Mouse (Mus musculus): ENCODE data around the gene Chrd.
A peak's percentile ranks its signal among the peaks of the same experiment; 100 is the strongest.

Gene Chrd

DNA sequence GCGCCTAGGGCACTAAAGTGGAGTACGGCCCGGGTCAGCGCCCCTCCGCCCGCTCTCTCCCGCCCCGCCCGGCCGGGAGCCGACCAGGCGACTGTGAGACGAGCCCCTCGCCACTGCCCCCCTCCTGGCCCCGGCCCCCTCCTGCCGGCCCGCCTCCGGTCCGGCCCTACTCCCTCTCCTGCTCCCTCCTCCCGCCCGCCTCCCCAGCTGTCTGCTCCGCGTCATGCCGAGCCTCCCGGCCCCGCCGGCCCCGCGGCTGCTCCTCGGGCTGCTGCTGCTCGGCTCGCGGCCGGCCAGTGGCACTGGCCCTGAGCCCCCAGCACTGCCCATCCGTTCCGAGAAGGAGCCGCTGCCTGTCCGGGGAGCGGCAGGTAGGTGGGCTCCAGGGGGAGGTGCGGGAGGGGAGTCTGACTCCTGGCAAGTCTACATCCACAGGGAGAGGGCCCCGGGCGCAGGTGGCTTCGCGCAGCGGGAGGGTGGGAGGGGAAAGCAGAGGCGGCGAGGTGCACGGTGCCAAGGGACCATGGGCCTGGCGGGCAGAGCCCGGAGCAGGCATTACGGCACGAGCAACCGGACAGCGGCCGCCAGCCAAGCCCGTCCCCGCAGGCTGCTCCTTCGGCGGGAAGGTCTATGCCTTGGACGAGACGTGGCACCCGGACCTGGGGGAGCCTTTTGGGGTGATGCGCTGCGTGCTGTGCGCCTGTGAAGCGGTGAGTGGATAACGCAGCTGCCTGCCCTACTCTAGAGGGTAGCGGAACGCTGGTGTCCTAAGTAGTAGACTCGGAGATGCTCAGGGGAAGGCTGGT lies at the start of gene Chrd:
Gene Chrd, plus strand, starts transcription at position 203 of the 806 bp plus-strand sequence.
- peaks cover 2% of the 10 kb centered on the region for H3K27me3 ChIP-seq (ENCODE audit: control insufficient read depth, insufficient read depth, low read length, poor library complexity, severe bottlenecking)
- no peak for DNase-seq (ENCODE audit: low read depth, low spot score)
- H3K36me3 ChIP-seq (ENCODE audit: control insufficient read depth, insufficient read depth, low read length, poor library complexity, severe bottlenecking) = no peaks in the 10 kb centered on the region

DNA sequence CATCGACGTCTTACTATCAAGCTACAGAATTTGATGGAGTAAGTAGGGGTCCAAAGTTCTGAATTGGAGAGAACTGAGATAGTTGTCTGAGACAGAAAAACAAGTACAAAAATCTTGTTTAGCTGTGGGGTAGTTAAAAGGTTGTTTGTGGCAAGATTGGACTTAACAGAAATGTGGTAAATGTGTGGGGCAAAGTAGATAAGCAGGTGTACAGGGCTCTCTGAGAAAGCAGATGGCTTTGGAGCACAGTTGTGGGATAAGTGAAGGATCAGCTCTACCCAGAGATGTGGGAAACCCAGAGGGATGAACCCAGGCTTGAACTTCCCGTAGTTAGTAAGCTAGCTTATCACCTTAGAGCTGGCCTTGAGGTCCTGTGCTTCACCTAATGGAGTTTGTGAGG lies 42.2 kb upstream of the Chrd start:
- peaks cover 21% of the 10 kb centered on the region for H3K36me3 ChIP-seq (ENCODE audit: control insufficient read depth, insufficient read depth, low read length, poor library complexity, severe bottlenecking)
- H3K27me3 ChIP-seq (ENCODE audit: control insufficient read depth, insufficient read depth, low read length, poor library complexity, severe bottlenecking) = no peaks in the 10 kb centered on the region
- DNase-seq (ENCODE audit: low read depth, low spot score) = no peak

DNA sequence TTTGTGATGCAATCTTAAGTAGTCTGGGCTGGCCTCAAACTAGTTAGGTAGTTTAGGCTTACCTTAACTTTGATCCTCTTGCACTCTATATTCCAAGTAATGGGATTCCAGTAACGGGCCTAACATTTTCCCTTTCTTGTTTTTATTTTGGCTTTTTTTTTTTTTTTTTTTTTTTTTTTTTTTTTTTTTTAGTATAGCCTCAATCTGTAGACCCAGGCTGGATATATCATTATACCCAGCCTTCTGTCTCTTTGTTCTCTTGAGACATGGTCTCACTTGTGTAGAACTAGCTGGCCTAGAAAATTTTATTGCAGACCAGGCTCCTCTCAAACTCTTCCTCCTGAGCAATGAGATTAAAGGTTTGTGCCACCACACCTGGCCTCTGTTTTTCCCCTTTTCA lies 41.3 kb upstream of the Chrd start:
- H3K36me3 ChIP-seq (ENCODE audit: control insufficient read depth, insufficient read depth, low read length, poor library complexity, severe bottlenecking) = peaks cover 19% of the 10 kb centered on the region
- H3K27me3 ChIP-seq (ENCODE audit: control insufficient read depth, insufficient read depth, low read length, poor library complexity, severe bottlenecking) = no peaks in the 10 kb centered on the region
- no peak for DNase-seq (ENCODE audit: low read depth, low spot score)

DNA sequence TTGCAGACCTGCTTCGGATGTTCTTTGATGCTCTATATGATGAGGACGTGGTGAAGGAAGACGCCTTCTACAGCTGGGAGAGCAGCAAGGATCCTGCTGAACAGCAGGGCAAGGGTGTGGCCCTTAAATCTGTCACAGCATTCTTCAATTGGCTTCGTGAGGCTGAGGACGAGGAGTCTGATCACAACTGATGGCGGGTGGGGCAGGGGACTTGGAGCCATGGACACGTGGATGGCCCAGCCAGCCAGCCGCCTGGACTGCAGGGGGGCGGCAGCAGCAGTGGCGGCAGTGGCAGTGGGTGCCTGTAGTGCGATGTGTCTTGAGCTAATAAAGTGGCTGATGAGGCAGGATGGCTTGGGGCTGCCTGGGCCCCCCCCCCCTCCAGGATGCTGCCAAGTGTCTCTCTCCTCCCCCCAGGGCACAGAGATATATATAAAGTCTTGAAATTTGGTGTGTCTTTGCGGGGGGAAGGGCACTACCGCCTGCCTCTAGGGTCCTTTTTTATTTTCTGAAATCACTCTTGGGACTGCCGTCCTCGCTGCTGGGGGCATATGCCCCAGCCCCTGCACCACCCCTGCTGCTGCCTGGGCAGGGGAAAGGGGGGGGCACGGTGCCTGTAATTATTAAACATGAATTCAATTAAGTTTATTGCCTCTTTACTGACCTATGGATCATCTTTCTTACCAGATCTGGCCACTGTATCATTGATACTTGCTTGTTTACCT lies 40.5 kb upstream of the Chrd start:
- no peak for DNase-seq (ENCODE audit: low read depth, low spot score)
- Histone ChIP-seq H3K27me3 (ENCODE audit: control insufficient read depth, insufficient read depth, low read length, poor library complexity, severe bottlenecking) (no peaks in the 10 kb centered on the region; the same call in 1 of the 2 replicates), H3K36me3 (ENCODE audit: control insufficient read depth, insufficient read depth, low read length, poor library complexity, severe bottlenecking) (peaks cover 12% of the 10 kb centered on the region; the same call in 1 of the 2 replicates)

DNA sequence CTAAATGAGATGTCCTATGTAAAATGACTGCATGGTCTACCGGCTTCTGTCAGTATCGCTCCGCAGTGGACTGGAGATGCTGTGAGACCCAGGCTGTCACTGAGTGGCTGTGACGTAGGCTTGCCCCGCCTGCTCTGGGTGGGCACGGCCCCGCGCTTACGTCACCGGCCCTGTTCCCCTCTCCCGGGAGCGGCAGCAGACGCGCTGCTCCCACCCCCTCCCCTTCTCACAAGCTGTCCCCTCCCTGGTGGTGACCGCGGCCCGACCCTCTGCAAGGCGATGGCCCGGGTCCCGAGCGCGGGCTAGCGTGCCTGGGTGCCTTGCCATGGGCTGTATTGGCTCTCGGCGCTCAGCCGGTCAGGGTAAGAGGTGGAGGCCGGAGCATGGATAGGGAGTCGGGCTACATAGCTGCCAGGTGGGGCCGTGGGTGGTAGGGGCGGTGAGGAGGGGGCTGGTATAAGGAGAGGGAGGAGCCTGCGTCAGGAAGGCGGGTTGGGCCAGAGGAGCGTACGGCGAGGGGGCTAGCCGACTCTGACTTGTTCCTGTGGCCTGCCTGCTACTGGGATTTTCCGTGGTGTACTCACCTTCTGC lies 39.7 kb upstream of the Chrd start, which contains the start of gene Fam131a:
Gene Fam131a, plus strand, starts transcription at position 131 of the 591 bp plus-strand sequence.
- peaks cover 10% of the 10 kb centered on the region; the same call in 1 of the 2 replicates for H3K36me3 ChIP-seq (ENCODE audit: control insufficient read depth, insufficient read depth, low read length, poor library complexity, severe bottlenecking)
- H3K27me3 ChIP-seq (ENCODE audit: control insufficient read depth, insufficient read depth, low read length, poor library complexity, severe bottlenecking) = no peaks in the 10 kb centered on the region; the same call in 1 of the 2 replicates
- peak; percentile 71 for DNase-seq (ENCODE audit: low read depth, low spot score)

DNA sequence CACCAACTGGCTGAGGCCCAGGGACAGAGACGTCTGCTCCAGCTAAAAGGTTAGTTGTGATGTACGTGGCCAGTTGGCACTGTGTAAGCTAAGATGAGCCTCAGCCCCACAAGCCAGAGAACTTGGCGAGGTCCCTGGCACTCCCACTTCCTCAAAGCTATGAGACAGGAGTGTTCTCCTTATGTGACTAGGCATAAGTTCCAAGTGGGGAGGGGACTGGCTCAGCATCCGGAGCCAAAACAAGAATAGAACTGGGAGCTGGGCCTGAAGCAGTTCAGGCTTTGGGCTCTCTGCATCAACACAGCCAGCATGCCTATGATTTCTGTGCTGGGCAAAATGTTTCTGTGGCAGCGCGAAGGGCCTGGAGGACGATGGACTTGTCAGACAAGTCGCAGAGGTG lies 38.1 kb upstream of the Chrd start:
- Histone ChIP-seq H3K36me3 (ENCODE audit: control insufficient read depth, insufficient read depth, low read length, poor library complexity, severe bottlenecking) (peaks cover 3% of the 10 kb centered on the region; the same call in 1 of the 2 replicates), H3K27me3 (ENCODE audit: control insufficient read depth, insufficient read depth, low read length, poor library complexity, severe bottlenecking) (no peaks in the 10 kb centered on the region; the same call in 1 of the 2 replicates)
- no peak for DNase-seq (ENCODE audit: low read depth, low spot score)

DNA sequence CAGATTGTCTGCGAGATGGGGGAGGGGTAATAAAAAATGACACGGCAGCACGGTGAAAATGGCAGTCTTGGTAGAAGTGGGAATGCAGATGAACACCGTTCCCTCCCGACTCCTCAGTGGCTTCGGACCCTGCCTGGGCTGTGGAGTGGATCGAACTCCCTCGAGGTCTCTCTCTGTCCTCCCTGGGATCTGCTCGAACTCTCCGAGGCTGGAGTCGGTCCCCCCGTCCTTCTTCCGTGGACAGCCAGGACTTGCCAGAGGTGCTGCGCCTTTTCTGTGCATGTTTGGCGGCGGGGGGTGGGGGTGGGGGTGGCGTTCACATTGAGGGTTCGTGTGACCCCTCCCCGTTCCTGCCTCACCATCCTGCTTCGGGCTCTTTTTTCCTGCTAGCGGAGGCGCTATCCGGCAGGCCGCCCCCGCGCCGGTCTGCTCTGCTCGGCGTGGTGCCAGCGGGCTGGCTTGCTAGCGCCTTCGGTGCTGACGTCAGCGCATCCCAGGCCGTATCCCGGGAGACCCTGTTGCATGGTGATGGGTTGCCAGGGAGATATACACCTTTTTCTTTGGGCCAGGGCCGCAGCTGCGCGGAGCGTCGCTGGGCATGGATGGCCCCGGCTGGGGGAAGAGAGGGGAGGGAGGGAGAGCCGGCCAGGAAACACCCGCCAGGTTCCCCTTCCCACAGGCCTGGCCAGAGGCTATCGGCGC lies 37.2 kb upstream of the Chrd start:
- Histone ChIP-seq H3K36me3 (ENCODE audit: control insufficient read depth, insufficient read depth, low read length, poor library complexity, severe bottlenecking) (no peaks in the 10 kb centered on the region), H3K27me3 (ENCODE audit: control insufficient read depth, insufficient read depth, low read length, poor library complexity, severe bottlenecking) (no peaks in the 10 kb centered on the region; the same call in 1 of the 2 replicates)
- peak; percentile 20 for DNase-seq (ENCODE audit: low read depth, low spot score)

DNA sequence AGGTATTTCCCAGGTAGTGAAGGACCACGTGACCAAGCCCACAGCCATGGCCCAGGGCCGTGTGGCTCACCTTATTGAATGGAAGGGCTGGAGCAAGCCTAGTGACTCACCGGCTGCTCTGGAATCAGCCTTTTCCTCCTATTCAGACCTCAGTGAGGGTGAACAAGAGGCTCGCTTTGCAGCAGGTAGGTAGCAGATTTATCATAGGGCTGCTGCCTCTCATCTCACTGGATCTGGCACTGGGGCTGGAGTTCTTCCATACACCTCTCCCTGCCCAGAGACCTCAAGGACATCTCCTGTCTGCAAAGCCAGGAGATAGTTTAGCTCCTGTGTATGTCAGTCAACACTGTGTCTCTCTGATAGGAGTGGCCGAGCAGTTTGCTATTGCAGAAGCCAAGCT lies 33.7 kb upstream of the Chrd start:
- H3K36me3 ChIP-seq (ENCODE audit: control insufficient read depth, insufficient read depth, low read length, poor library complexity, severe bottlenecking) = no peaks in the 10 kb centered on the region
- no peak for DNase-seq (ENCODE audit: low read depth, low spot score)
- H3K27me3 ChIP-seq (ENCODE audit: control insufficient read depth, insufficient read depth, low read length, poor library complexity, severe bottlenecking) = no peaks in the 10 kb centered on the region; the same call in 1 of the 2 replicates

DNA sequence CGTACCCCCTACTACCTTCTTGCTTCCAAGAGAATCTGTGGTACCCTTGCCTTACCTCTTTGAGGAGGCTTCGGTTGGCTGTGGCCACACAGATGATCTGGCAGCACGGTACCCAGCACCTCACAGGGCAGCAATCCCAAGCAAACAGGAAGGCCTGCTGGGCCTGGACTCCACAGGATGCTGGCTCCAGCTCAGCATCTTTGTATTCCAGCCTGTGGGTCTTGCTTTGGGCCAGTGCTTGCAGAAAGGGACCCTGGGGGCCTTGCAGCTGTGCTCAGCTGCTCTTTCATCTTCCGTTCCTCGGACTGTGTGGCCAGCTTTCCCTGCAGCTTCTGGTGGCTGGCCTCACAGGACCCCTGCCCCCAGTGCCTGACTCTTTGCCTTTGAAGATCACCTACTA lies 32.9 kb upstream of the Chrd start:
- no peaks in the 10 kb centered on the region for H3K36me3 ChIP-seq (ENCODE audit: control insufficient read depth, insufficient read depth, low read length, poor library complexity, severe bottlenecking)
- no peaks in the 10 kb centered on the region; the same call in 1 of the 2 replicates for H3K27me3 ChIP-seq (ENCODE audit: control insufficient read depth, insufficient read depth, low read length, poor library complexity, severe bottlenecking)
- no peak for DNase-seq (ENCODE audit: low read depth, low spot score)

DNA sequence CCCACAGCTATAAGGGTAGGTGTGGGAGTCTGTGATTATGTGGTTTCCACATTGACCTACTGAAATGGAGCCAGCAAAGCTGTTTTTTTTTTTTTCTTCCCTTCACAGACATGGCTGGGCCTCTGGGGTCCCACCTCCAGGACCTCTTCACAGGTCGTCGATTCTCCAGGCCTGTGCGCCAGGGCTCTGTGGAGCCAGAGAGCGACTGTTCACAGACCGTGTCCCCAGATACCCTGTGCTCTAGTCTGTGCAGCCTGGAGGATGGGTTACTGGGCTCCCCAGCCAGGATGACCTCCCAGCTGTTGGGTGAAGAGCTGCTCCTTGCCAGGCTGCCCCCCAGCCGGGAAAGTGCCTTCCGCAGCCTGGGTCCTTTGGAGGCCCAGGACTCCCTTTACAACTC lies 31.6 kb upstream of the Chrd start:
- no peaks in the 10 kb centered on the region for H3K36me3 ChIP-seq (ENCODE audit: control insufficient read depth, insufficient read depth, low read length, poor library complexity, severe bottlenecking)
- no peaks in the 10 kb centered on the region; the same call in 1 of the 2 replicates for H3K27me3 ChIP-seq (ENCODE audit: control insufficient read depth, insufficient read depth, low read length, poor library complexity, severe bottlenecking)
- DNase-seq (ENCODE audit: low read depth, low spot score) = no peak

DNA sequence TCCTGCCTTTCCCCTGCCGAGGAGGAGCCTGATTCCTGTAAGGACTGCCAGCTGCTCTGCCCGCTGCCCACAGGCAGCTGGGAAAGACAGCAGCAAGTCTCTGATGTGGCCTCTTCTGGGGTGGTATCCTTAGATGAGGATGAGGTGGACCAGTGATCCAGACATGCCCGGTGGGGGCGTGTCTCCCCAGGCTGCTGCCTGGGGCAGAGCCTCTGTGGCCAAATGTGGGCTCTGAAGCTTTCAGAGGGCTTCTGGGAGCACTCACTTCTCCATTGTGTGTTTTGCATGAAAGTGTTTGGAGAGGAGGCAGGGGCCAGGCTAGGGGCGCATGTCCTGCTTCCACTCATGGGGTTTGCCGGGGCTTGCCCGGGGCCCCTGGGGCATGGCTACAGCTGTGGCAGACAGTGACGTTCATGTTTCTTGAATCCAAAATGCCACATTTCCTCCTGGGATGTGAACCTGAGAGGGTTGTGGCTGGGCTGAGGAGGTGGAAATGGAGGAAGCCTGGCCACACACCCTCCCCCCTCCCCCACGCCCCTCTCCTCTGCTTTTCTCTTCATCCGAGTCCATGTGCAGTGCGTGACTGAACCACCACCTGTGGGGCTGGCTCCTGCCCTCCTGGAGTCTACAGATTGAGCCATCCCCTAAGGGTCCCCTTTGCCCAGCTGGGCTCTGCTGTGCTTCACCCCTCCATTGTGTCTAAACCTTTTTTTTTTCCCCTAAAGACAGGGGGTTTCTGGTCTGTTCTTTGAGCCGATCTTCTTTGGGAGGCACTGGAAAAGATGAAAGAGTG lies 31.0 kb upstream of the Chrd start:
- DNase-seq (ENCODE audit: low read depth, low spot score) = peak; percentile 24
- no peaks in the 10 kb centered on the region for H3K36me3 ChIP-seq (ENCODE audit: control insufficient read depth, insufficient read depth, low read length, poor library complexity, severe bottlenecking)
- no peaks in the 10 kb centered on the region; the same call in 1 of the 2 replicates for H3K27me3 ChIP-seq (ENCODE audit: control insufficient read depth, insufficient read depth, low read length, poor library complexity, severe bottlenecking)

DNA sequence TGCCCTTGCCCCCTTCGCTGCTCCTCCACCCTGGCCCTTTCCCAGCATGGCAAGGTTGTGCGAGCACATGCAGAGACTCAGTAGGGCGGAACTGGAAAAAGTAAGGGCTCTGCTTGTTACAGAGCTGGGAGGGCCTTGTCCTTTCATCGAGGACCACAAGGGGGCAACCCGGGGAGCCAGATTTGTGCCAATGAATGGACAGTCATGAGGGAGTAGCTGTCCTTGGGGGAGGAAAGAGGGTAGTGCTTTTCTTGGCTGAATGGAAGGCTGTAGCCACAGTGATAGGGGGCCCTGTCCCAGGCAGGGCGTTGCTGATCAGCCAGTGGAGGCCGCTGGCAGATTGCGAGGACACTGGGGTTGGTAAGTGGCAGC lies 30.4 kb upstream of the Chrd start:
- Histone ChIP-seq H3K27me3 (ENCODE audit: control insufficient read depth, insufficient read depth, low read length, poor library complexity, severe bottlenecking) (no peaks in the 10 kb centered on the region; the same call in 1 of the 2 replicates), H3K36me3 (ENCODE audit: control insufficient read depth, insufficient read depth, low read length, poor library complexity, severe bottlenecking) (no peaks in the 10 kb centered on the region)
- DNase-seq (ENCODE audit: low read depth, low spot score) = peak; percentile 66

DNA sequence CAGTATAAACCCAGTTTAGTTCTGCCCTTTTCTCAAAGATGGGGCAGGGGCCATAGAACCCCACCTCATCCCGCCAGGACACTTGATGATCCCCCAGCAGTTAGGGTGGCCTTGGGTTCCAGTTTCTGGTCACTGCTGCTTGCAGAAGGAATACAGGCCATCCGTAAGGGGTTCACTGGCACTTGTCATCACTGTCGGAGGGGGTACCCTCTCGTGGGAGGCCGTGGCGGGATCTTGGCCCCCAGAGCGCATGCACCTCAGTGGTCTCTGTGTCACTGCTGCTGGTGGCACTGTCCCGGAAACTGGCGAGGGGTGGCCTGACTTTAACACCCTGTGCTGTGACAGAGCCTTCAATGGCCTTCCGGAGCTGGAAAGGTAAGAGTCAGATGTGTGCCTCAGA lies 29.9 kb upstream of the Chrd start:
- no peaks in the 10 kb centered on the region for H3K27me3 ChIP-seq (ENCODE audit: control insufficient read depth, insufficient read depth, low read length, poor library complexity, severe bottlenecking)
- DNase-seq (ENCODE audit: low read depth, low spot score) = no peak
- H3K36me3 ChIP-seq (ENCODE audit: control insufficient read depth, insufficient read depth, low read length, poor library complexity, severe bottlenecking) = no peaks in the 10 kb centered on the region

Data from splenic B cell, adult 2 months (primary cell).